9 mouse cellular contexts compared by ENCODE assay signal in the genomic region with DNA sequence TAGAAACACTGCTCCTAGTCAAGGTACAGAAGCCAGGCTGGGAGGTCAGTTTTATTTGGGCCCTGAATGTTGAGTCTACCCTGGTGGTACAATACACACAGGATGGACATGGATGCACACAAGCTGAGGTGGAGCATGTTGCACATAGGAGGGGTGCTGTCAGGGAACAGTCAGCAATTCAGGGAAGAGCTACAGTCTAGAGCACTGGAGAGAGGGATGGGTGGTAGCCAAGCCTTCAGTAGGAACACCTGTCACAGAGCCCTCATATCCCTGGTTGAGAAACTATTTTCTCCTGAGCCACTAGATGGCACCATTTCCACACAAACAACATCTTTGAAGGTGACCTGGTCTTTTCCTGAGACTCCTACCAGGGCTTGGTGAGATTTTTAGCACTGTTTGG. TPM values are rescaled to one million over a fixed set of nuclear protein-coding genes. Genes with fewer than 3 reads are reported as not detected.
A peak's percentile ranks its signal among the peaks of the same experiment; 100 is the strongest.
DNase-seq lines count a peak whose midpoint lies in the region; ATAC-seq and TF ChIP-seq lines count a peak whose summit lies in the region.
"Had no signal": no experiment of that assay in that cellular context is flagged by ENCODE, and none has a peak within 500 bp of the region (broad histone marks: within the 10 kb centered on the region; RNA-seq: fewer than 3 reads in every experiment).

No protein-coding gene starts in this region.

- peak; percentile 88 for TF ChIP-seq CTCF in kidney, postnatal 0 days (IDR thresholded peaks at IDR 0.05; ENCODE audit: low read depth)

- H3K9me3 ChIP-seq in liver, embryonic 13.5 days (replicated peaks): no peaks in the 10 kb centered on the region
- no peaks in the 10 kb centered on the region for H3K9me3 ChIP-seq in liver, embryonic 11.5 days (ENCODE audit: control insufficient read depth, low read length)
- no peaks in the 10 kb centered on the region for H3K9me3 ChIP-seq in forebrain, embryonic 14.5 days (replicated peaks; ENCODE audit: control insufficient read depth, low read length)
- H3K9me3 ChIP-seq in kidney, postnatal 0 days (replicated peaks; ENCODE audit: low read length): no peaks in the 10 kb centered on the region
- H3K9me3 ChIP-seq in midbrain, embryonic 10.5 days (replicated peaks): no peaks in the 10 kb centered on the region

- H3K9ac ChIP-seq in liver, embryonic 13.5 days: no peak overlapping the region
- H3K9ac ChIP-seq in liver, embryonic 11.5 days (ENCODE audit: low read depth, low read length): no peak overlapping the region
- H3K9ac ChIP-seq in forebrain, embryonic 14.5 days (ENCODE audit: low read length): no peak overlapping the region
- H3K9ac ChIP-seq in kidney, postnatal 0 days (ENCODE audit: low read depth, low read length): no peak overlapping the region

- no peak for ATAC-seq in liver, embryonic 13.5 days (ENCODE audit: low read depth)
- no peak for ATAC-seq in liver, embryonic 11.5 days (replicated peaks; ENCODE audit: low FRiP score)
- peak; percentile 95 for ATAC-seq in cerebellum, adult (ENCODE audit: insufficient number of reproducible peaks, low FRiP score, low TSS enrichment)
- peak; percentile 70 for ATAC-seq in forebrain, embryonic 14.5 days
- 0 out of 2 replicates have a peak, but pooled peaks have one; percentile 36 for ATAC-seq in kidney, postnatal 0 days (replicated peaks; ENCODE audit: low FRiP score, low read depth)

- no peak overlapping the region for H3K27ac ChIP-seq in liver, embryonic 13.5 days
- H3K27ac ChIP-seq in liver, embryonic 11.5 days (ENCODE audit: low read depth, low read length): no peak overlapping the region
- no peak overlapping the region for H3K27ac ChIP-seq in forebrain, embryonic 14.5 days (ENCODE audit: low read depth, low read length)
- H3K27ac ChIP-seq in kidney, postnatal 0 days: no peak overlapping the region
- no peak overlapping the region for H3K27ac ChIP-seq in midbrain, embryonic 10.5 days (replicated peaks)

- DNase-seq in liver, embryonic 13.5 days: peak; percentile 3
- DNase-seq in liver, embryonic 11.5 days (ENCODE audit: low spot score): no peak
- DNase-seq in forebrain, embryonic 14.5 days (ENCODE audit: low spot score): peak; percentile 90
- peak; percentile 77 for DNase-seq in kidney, postnatal 0 days (ENCODE audit: low spot score)
- peak; percentile 32 for DNase-seq in midbrain, embryonic 10.5 days (ENCODE audit: low spot score)
- peak; percentile 6 for DNase-seq in yolk sac, embryonic 10.5 days (ENCODE audit: low spot score)
- no peak for DNase-seq in natural killer cell, adult 2 months (ENCODE audit: low spot score in 2 of 2)

- H3K4me2 ChIP-seq in liver, embryonic 13.5 days: no peak overlapping the region
- no peak overlapping the region for H3K4me2 ChIP-seq in liver, embryonic 11.5 days
- H3K4me2 ChIP-seq in forebrain, embryonic 14.5 days (ENCODE audit: low read length): no peak overlapping the region
- no peak overlapping the region for H3K4me2 ChIP-seq in kidney, postnatal 0 days (ENCODE audit: low read length)

- no peaks in the 10 kb centered on the region for H3K4me1 ChIP-seq in liver, embryonic 13.5 days (replicated peaks)
- H3K4me1 ChIP-seq in liver, embryonic 11.5 days (replicated peaks; ENCODE audit: control insufficient read depth, insufficient read depth, low read length): no peaks in the 10 kb centered on the region
- peaks cover 4% of the 10 kb centered on the region; the same call in 1 of the 2 replicates for H3K4me1 ChIP-seq in forebrain, embryonic 14.5 days (ENCODE audit: control insufficient read depth, insufficient read depth, low read length)
- no peaks in the 10 kb centered on the region for H3K4me1 ChIP-seq in kidney, postnatal 0 days (replicated peaks; ENCODE audit: insufficient read depth, low read length)
- H3K4me1 ChIP-seq in midbrain, embryonic 10.5 days: peaks cover 5% of the 10 kb centered on the region

- H3K27me3 ChIP-seq in liver, embryonic 13.5 days: no peaks in the 10 kb centered on the region
- H3K27me3 ChIP-seq in liver, embryonic 11.5 days (replicated peaks; ENCODE audit: control insufficient read depth, insufficient read depth, low read length): no peaks in the 10 kb centered on the region
- no peaks in the 10 kb centered on the region for H3K27me3 ChIP-seq in forebrain, embryonic 14.5 days (replicated peaks; ENCODE audit: control insufficient read depth, insufficient read depth, low read length)
- H3K27me3 ChIP-seq in kidney, postnatal 0 days (ENCODE audit: insufficient read depth, low read length): no peaks in the 10 kb centered on the region
- no peaks in the 10 kb centered on the region for H3K27me3 ChIP-seq in midbrain, embryonic 10.5 days (ENCODE audit: low read depth, poor library complexity, severe bottlenecking)

- H3K36me3 ChIP-seq in liver, embryonic 13.5 days: no peaks in the 10 kb centered on the region
- no peaks in the 10 kb centered on the region for H3K36me3 ChIP-seq in liver, embryonic 11.5 days (ENCODE audit: control insufficient read depth, insufficient read depth, low read length)
- no peaks in the 10 kb centered on the region for H3K36me3 ChIP-seq in forebrain, embryonic 14.5 days (ENCODE audit: control insufficient read depth, insufficient read depth, low read length)
- H3K36me3 ChIP-seq in kidney, postnatal 0 days (ENCODE audit: insufficient read depth, low read length): no peaks in the 10 kb centered on the region
- H3K36me3 ChIP-seq in midbrain, embryonic 10.5 days: no peaks in the 10 kb centered on the region

- H3K4me3 ChIP-seq in liver, embryonic 13.5 days (replicated peaks): no peak overlapping the region
- no peak overlapping the region for H3K4me3 ChIP-seq in liver, embryonic 11.5 days (ENCODE audit: low read depth, low read length)
- H3K4me3 ChIP-seq in forebrain, embryonic 14.5 days (ENCODE audit: low read depth, low read length): no peak overlapping the region
- H3K4me3 ChIP-seq in kidney, postnatal 0 days (replicated peaks; ENCODE audit: low read depth, low read length): no peak overlapping the region
- no peak overlapping the region for H3K4me3 ChIP-seq in midbrain, embryonic 10.5 days

RNA-seq across cellular contexts. Expression of gene Spata19, which starts 13.1 kb away (rescaled TPM):
- not detected in 2 replicates for polyA plus RNA-seq in liver, embryonic 13.5 days (2015; fragmentation: Nextera tagmentation; extraction: Ambion mirVana)
- not detected in 2 replicates for polyA plus RNA-seq in liver, embryonic 11.5 days (2014; fragmentation: Nextera tagmentation; extraction: Ambion mirVana)
- polyA plus RNA-seq in forebrain, embryonic 14.5 days (2014; fragmentation: Nextera tagmentation; extraction: Ambion mirVana): 0.27 TPM in 1 of 2 replicates, not detected in the other
- polyA plus RNA-seq in kidney, postnatal 0 days (2015; fragmentation: Nextera tagmentation; extraction: Ambion mirVana): not detected in 2 replicates
- not detected in 2 replicates for polyA plus RNA-seq in midbrain, embryonic 10.5 days (2016; fragmentation: Nextera tagmentation; extraction: Ambion mirVana)
- polyA plus RNA-seq: small intestine, adult 2 months had no signal

Comparison
In these comparisons a context has a peak if more than half of its experiments do, and no peak if none do; other contexts are left out.
1. DNase-seq: peak in liver, embryonic 13.5 days (single experiment), forebrain, embryonic 14.5 days (single experiment), kidney, postnatal 0 days (single experiment), midbrain, embryonic 10.5 days (single experiment) and yolk sac, embryonic 10.5 days (single experiment); none in liver, embryonic 11.5 days (single experiment) and natural killer cell, adult 2 months (0 of 2).
2. ATAC-seq: peak in cerebellum, adult (single experiment), forebrain, embryonic 14.5 days (single experiment) and kidney, postnatal 0 days (single experiment); none in liver, embryonic 13.5 days (single experiment) and liver, embryonic 11.5 days (single experiment).